ENCODE assay signal across 21 mouse cellular contexts in genomic region chr10:36952622-36953021, GRCm38 (mm10).
"Had no signal": no experiment of that assay in that cellular context is flagged by ENCODE, and none has a peak within 500 bp of the region (broad histone marks: within the 10 kb centered on the region; RNA-seq: fewer than 3 reads in every experiment).

No protein-coding gene starts in this region.

- DNase-seq: heart, postnatal 10 days; heart, postnatal 14 days; heart, postnatal 36 days; heart, postnatal 4 days; kidney, adult 11 months; kidney, adult 18-20 months; kidney, adult 2 months; kidney, adult 8-10 months; kidney, adult 9 months; kidney, postnatal 14 days; kidney, postnatal 25 days; kidney, postnatal 36 days; kidney, postnatal 4 days; layer of hippocampus, adult 9-11 months; layer of hippocampus, postnatal 36 days had no signal

- ATAC-seq: hindbrain, embryonic 16.5 days; hindbrain, postnatal 0 days; inflammation-experienced regulatory T-cells, adult 6 months; intestine, embryonic 15.5 days; intestine, embryonic 16.5 days; intestine, postnatal 0 days had no signal
